Mouse (Mus musculus): ENCODE measurements around the gene Pknox2.

The Pknox2 gene

GRCm38 (mm10) chr9:37140464-37141181 lies 6.6 kb downstream of the Pknox2 start:
- no peak for DNase-seq (ENCODE audit: inconsistent age in 2 of 2, low spot score in 1 of 2)

DNA sequence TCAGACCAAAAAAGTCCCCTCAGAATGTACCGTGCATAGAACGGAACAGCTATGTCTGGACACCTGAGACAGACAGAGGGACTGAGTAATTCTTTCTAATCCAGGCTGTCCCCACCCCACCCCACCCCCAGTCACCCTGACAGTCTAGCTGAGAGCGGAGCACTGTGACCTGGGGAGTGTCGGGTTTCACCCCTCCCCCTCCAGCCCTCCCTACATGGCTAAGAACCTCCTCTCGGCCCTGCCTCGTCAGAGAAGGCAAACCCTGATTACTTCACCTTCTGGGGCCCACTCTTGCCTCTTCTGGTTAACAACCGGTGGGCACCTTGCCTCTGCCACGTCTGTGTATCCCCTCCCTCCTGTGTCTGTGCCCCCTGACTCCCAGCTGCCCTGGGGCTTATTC lies 7.7 kb downstream of the Pknox2 start:
- peak in 1 of 2 experiments; percentile 39 for DNase-seq (ENCODE audit: inconsistent age in 2 of 2, low spot score in 1 of 2)

DNA sequence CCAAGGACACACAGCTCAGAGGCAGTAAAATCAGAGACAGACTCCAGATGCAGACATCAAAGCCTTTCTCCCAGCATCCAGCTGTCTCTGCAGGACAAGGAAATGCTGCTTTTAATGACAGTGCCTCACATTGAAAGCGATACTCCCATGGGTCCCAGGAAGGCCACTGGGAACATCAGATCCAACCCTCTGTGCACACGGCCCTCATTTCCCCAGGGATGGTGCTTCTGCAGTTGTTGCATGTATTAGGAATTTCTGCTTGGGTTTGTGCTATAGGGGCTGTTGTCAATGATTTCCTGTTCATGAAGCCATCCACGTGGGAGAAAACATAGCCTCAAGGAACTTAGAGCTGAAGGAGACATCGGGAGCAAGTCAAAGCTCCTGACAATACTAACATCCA lies 8.3 kb downstream of the Pknox2 start:
- no peak for DNase-seq (ENCODE audit: inconsistent age in 2 of 2, low spot score in 1 of 2)

- no peak for DNase-seq (ENCODE audit: inconsistent age in 2 of 2, low spot score in 1 of 2)
Measured at GRCm38 (mm10) chr9:37136340-37136739, 10.9 kb downstream of the Pknox2 start.

GRCm38 (mm10) chr9:37133495-37133894 lies 13.7 kb downstream of the Pknox2 start:
- DNase-seq (ENCODE audit: inconsistent age in 2 of 2, low spot score in 1 of 2): no peak

- DNase-seq (ENCODE audit: inconsistent age in 2 of 2, low spot score in 1 of 2): no peak
Measured at GRCm38 (mm10) chr9:37129046-37129445, 18.2 kb downstream of the Pknox2 start.

GRCm38 (mm10) chr9:37126197-37126596 lies 21.0 kb downstream of the Pknox2 start:
- DNase-seq (ENCODE audit: inconsistent age in 2 of 2, low spot score in 1 of 2): no peak

DNA sequence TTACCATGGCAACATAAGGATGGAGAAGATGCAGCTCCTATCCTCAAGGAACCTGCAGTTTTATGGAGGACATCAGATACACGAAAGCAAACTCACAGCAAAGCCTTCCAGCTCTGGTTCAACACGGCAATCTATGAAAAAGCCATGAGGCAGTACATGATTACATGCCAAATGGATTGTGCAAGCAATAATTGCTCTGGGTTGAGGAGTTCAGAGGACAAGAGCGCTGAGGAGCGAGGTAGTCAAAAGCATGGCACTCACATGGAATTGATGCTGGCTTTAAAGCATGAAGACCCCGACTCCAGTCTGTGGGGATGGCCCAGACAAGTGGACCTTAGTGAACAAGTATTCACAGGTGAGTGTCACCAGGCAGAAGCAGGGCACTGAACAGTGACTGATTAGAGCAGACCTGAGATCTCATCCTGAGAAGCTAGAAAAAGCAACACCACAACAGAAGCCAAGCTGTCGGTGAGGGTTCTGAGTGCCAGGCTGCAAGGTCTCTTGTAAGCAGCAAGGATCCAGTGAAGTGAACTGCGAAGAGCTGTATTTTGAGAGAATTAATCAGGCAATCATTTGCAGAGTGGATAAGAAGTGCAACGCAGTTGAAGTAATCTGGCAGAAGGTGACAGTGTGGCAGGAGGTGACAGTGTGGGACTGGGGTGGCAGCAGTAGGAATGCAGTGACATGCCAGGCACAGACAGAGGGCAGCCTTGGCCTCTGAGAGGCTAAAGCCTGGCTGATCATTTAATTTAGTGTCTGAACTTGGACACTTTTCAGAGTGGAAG lies 22.3 kb downstream of the Pknox2 start:
- no peak for DNase-seq (ENCODE audit: inconsistent age in 2 of 2, low spot score in 1 of 2)

DNA sequence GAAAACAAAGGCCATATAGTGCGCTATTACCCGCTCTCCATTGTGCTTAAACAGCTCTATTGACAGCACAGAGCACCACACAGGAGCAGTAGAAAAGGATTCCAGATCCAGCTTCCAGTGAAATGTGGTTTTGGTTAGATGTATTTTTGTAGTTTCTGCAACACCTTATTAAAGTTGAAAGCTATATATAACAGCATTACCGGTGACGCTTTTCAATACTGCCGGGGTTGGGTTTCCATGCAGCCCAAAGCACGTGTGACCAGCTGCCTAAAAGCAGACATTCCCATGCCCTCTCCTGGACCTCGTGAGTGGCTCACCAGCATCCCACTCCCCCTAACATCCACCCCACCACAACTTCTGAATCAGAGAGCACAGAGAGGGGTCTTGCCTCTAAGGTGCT lies 23.8 kb downstream of the Pknox2 start:
- DNase-seq (ENCODE audit: inconsistent age in 2 of 2, low spot score in 1 of 2): no peak

GRCm38 (mm10) chr9:37122971-37123370 lies 24.2 kb downstream of the Pknox2 start:
- no peak for DNase-seq (ENCODE audit: inconsistent age in 2 of 2, low spot score in 1 of 2)

- no peak for DNase-seq (ENCODE audit: inconsistent age in 2 of 2, low spot score in 1 of 2)
Measured at GRCm38 (mm10) chr9:37122381-37122780, 24.8 kb downstream of the Pknox2 start.

DNA sequence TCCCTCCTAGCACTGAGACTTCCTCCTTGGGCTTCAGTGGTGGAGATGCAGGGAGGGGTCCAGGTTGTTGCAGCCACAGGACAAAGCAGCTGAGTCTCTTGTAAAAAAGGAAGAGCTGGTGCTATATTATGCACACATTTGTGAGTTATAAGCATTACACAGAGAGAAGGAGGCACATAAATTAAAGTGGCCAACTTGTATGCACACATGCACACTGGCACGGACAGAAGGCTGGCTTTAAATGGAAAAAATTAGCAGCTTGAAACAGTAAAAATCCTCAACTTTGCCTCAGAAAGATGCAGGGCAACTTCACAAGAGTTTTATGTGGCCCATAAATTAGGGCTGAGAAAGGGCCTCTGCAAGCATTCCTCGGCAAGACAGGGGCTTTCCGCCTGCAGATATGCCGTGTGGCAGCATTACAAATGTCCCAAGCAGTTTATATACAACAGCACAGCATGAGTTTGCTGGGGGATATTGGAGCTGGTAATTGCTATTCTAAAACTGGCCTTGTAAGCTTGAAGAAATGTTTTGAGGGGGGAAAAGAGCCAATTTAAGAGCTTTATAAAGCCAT lies 25.4 kb downstream of the Pknox2 start:
- no peak for DNase-seq (ENCODE audit: inconsistent age in 2 of 2, low spot score in 1 of 2)

DNA sequence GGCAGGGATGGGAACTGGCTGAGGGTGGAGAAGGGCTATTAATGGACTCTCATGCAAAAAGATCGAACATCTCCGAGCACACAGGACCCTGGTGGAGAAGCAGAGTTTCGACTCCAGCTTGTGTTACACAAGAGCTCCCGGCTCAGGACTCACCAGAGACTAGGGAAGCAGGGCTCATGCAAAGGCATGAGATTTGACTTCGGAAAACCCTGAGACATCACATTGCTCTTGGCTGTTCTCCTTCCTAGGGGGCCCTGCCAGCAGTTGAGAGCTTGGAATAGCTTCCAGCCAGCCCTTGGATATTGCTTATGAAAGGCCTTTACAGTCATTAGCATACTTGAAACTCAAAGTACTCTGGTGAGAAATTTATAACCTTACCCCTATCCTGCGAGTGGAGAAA lies 26.4 kb downstream of the Pknox2 start:
- no peak for DNase-seq (ENCODE audit: inconsistent age in 2 of 2, low spot score in 1 of 2)

DNA sequence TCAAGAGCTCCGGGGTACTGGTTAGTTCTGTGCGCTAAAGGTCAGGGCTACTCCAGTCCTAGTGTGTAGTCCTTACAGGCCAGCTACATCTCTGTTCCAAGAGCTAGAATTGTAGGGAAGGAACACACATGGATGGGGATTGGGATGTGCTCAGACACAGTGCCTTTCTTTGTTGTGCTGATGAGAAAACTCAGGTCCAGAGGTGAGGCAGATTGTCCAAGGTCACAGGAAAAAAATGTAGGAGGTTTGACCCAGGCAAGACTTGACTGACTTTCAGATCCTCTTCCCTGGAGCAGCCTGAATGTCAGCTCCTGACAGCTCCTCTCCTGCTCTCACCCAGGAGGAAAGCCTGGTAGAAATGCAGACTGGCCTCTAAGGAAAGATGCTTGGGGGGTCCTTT lies 29.7 kb downstream of the Pknox2 start:
- no peak for DNase-seq (ENCODE audit: inconsistent age in 2 of 2, low spot score in 1 of 2)

DNA sequence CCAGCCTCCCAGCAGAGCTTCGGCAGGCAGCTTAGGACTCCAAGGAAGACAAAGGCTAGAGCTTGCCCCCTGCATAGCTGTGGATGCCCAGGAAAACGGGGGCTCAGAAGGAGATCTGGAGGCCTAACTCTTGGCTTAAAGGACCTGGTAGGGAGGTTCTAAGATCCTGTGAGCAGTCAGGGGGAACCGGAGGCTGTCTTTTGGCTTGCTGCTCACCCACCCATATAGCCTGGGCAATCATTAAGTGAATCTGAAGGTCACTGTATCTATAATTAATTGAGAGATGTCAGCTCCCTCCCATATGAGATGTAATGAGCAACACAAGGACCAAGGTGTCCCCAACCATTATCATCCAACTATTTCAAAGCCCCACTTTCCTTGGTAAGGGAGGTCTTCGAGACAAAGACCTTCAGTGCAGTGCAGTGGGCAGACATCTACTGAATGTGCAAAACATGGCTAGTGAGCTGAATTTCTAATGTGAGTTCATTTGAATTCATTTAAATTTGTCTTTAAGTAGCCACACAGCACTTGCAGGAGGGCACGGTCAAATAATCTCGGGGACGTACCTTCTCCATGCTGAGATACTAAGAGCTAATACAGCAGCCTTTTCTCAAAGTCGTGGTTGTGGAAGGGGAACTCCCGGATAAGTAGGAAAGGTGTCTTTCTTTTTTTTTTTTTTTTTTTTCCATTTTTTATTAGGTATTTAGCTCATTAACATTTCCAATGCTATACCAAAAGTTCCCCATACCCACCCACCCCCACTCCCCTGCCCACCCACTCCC lies 30.4 kb downstream of the Pknox2 start:
- no peak for DNase-seq (ENCODE audit: inconsistent age in 2 of 2, low spot score in 1 of 2)

GRCm38 (mm10) chr9:37115820-37116219 lies 31.4 kb downstream of the Pknox2 start:
- DNase-seq (ENCODE audit: inconsistent age in 2 of 2, low spot score in 1 of 2): no peak

DNA sequence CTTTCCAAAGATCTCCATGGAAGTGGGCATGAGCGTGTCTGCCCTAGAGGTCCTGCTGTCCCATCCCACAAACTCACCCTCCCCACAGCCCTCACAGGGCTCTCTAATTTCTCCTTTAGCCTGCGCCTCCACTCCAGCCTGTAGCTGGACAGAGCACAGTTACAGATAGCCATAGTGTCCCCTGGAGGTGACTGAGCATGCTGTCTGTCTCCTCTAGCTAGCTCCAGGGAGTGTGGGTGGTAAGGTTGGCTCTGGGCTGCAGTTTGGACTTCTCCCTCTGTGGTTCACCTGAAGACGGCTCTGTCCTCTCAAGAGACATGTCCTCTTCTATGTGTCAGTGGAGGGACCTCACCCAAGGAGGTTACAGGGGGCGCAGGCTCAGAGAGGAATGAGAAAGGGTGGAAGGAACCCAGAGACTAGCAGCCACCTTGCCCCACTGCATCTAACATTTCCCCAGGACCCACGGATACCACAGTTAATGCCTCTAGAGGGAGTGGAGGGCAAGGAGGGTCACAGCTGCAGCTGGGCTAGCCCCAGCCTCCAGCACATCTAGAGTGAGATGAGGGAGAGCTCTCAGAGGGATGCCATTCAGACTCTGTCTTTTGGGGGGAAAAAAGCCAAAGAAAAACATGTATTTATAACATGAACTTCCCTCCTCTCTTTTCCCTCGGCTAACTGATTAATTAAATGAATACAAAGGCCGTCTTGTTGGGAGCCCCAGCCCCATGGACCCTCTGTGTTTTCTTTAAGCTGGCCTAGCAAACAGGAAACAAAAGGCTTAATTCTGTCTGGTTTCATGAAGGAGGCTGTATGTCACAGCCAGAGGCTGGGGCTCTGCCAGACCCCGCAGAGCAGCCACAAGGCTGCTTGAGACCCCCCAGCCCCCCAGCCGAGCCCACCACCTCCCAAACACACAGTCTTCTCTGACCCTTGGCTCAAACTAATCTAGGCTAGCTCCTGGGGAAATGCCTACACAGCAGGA lies 32.6 kb downstream of the Pknox2 start:
- DNase-seq (ENCODE audit: inconsistent age in 2 of 2, low spot score in 1 of 2): no peak

DNA sequence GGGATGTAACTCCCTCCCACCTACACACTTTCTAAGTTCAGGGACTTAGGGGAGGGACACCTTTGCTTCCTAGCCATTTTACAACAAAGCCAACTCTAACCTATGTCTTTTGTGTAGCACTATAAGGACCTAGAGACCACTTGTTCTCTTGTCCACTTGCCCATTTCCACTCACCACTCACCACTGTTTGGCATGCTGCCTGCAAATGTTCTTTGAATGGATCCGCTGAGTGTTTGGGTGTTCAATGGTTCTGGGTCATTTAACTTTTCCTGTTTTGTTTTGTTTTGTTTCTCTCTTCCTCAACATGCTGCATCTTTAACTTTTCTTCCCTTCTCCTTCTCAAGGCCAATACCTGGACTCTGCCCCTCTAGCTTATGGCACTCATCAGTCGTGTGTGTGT lies 39.7 kb downstream of the Pknox2 start:
- no peak for DNase-seq (ENCODE audit: inconsistent age in 2 of 2, low spot score in 1 of 2)

- DNase-seq (ENCODE audit: inconsistent age in 2 of 2, low spot score in 1 of 2): peak; percentile 40 to 58
Measured at GRCm38 (mm10) chr9:37106808-37107207, 40.4 kb downstream of the Pknox2 start.

DNA sequence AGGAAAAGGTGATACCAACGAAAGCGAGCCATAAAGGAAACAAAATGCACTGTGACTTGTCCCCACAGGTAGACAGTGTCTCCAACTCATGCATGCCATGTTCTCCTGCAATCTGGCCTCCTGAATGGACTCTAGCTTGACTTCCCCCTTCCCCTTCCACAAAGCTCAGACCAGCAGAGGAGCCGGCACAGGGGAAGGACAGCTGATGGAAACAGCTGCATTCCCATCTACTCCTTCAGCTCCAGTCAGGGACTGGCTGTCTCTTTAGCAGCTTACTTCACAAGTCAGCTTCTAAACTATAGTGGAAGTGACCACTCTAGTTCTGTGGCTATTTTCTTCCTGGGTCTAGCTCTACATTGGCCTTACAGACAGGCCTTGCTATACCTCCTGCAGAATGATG lies 43.0 kb downstream of the Pknox2 start:
- no peak for DNase-seq (ENCODE audit: inconsistent age in 2 of 2, low spot score in 1 of 2)
